Mouse (Mus musculus) c-Kit-negative CD71-positive TER-119-positive erythroid progenitor cells, embryonic 14.5 days (primary cell): ENCODE measurements around the gene Hexim2.

Experiments used
- DNase-seq: peaks from one replicate; pipeline ENCODE4 v3.0.0-alpha.2; 2013; ENCODE audit warnings: low read depth, low spot score

Hexim2 gene

DNA sequence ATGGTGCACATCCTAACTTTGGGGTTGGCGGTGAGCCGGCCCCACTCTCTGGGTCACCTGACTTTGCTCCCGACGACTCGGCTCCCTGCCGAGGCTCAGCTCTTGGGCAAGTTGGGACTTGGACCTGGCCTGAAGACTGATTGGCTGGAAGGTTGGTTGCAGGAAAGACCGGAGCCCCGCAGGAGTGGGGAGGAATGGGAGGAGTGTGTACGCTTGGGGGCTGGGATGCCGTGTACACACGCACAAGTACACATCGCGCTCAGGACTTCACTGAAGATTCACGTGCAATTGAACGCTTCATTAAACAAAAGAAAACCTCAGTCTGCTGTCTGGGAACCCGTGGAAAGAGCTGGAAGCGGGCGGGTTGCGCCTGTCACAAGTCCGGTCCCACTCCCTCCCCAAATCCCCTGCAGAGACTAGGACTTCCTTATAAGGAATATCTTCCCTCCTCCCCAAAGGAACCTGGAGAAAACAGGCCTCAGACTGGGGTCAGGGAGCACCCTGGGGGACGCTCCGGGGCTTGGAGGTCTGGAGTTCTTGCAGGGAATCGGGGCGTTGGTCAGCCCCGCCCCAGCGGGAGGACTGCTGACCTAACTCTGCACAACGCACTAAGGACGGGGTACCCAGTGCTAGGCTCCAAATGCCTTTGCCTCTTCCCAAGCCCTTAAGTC, 20.2 kb upstream of the Hexim2 start:
- no peak for DNase-seq

DNA sequence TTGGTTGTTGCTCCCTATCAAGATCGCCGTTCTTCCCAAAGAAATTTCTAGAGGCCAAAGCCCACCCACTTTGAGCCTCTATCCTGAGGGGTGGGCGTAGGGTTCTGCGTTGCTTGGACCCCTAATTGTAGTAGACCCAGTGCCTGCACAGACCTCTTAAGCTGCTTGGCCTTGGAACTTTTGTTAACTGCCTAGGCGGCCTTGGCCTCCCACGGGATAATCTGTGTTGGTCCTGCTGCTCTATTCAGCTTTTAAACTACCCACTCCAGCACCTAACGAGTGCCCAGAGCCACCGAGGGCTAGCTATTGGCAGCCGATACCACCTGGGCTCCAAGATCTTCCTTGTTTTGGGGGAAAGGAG, 19.7 kb upstream of the Hexim2 start:
- DNase-seq = no peak

DNA sequence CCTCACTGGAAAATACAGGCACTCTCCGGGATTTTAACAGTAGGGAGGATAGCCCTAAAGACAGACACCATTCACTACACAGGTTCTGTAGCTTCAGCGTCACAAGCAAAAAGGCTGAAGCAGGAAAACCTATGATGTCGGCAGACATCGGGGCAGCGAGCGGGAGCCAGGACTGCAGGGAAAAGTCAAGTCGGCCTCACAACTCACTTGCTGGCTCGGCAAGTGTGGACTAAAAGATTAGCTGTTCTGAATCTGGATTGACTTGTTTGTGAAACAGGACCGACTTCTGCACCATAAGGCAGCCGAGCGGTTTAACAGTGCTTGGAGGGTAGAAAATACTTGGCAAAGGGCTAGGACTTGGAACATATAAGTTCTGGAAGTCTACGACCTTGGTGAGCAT, 19.2 kb upstream of the Hexim2 start:
- no peak for DNase-seq

DNA sequence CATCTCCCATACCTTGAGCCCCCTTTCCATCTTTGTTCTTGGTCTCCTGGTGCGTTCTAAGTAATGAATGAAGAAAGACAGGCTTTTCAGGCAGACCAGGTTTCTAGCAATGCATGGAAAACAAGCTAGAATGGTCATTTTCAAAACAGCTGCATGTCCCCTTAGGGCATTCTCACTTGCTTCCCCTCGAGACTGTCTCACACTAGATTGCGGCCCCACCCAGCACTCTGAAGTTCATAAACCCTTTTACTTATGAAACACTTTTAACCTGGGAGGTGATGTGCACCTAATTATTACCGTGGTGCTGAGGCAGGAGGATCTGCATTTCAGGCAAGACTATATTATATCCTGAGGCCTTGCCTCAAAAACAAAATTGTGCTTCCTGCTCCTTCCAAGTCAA, 18.5 kb upstream of the Hexim2 start:
- no peak for DNase-seq

DNA sequence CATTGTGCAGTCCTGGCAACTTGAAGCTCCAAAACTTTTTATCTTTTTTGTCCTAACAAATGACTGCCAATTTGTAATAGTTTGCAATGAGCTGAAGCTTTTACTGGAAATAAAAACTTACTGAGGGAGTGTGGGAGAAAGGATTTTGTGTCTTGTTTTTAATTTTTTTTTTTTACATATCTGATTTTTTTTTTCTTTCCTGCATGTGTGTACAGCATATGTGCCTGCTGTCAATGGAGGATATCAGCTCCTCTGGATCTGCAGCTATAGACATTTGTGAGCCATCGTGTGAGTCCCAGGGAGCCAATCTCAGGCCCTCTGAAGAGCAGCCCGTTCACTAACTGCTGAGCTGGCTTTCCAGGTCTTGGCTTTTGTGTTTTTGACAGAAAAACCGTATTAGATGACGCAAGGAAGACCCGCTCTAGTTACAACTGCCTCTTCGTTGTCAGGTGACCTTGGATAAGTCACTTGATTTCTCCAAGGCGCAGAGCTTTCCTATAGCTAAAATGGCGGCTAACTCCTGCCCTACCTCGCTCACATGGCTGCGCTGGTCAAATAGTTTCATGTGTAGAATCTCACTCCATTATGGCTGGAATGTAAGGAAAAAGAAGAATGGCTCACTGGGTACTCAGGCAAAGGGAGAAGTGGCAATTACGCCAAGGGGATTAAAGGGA, 17.8 kb upstream of the Hexim2 start:
- no peak for DNase-seq

DNA sequence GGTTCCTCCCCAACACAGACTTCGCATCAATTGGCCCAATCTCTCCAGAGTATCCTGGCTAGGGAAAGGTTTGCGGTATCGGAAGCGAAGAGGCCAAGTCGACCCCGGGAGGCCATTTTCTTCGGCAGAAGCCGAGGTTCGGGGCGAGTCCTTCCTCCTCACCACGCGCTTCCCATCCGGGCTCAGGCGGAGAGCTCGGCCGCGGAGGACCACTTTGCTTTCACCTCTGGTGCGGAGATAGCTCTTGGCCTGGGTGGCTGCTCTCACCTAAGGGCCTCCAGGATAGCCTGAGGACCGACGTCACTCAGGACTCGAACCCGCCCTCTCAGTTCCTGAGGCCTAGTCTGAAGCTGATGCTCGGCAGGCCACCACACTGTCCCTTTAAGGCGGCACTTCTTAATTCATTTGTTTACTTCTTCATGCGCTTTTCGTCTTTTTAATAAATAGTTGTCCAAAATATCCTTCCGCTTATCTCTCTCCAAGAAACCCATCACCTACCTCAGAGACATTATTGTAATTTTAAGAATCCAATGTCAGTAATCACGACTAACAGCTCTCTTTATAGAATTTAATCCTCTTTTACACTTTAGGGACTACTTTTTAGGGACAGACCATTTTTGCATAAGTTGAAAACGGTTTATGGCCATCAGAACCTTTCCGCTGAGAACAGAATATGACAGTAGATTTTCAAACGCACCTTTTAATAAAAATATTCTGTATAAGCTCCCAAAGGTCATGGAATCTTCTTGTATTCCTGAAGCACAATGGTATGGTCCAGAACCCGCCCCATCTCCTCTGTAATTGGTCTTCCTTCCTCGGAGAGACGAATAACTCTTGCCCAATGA, 16.8 kb upstream of the Hexim2 start:
- DNase-seq = peak; percentile 76

DNA sequence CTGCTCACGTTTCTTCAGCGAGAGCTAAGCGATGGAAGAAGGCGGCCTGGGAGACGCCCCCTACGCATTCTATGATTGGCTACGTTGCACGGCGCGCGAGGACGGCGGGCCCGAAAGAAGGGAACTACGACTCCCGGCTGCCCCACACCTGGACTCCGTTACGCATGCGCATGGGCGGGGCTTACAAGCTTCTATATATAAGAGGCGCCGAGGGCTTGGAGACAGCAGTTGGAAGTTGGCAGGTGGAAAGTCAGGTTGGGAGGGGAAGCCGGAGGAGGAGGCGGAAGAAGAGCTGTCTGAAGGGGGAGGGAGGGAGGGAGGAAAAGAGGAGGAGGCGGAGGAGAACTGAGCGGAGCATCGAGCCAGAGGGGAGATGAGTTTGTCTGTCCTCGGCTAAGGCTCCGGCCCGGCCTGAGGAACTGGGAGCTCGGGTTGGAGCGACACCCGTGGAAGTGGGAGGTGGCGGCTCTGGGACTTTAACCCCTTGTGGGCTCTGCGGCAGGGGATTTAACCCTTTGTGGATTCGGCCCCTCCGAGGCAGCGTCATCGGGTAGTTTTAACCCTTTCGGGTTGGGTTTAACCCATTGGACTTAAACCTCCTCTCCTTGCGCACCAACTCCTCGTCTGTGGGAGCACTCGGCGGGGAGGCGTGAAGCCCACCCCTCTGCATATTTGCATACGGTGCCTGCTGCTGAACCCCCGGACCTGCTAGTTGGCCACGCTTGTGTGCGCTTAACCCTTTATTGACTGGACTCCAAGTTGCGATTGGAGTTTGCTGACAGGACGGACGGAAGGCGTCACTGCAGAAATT, 16.0 kb upstream of the Hexim2 start, which contains the start of gene Hexim1:
Gene Hexim1, plus strand, starts transcription at position 224 of the 811 bp plus-strand sequence.
- DNase-seq = peak; percentile 100

DNA sequence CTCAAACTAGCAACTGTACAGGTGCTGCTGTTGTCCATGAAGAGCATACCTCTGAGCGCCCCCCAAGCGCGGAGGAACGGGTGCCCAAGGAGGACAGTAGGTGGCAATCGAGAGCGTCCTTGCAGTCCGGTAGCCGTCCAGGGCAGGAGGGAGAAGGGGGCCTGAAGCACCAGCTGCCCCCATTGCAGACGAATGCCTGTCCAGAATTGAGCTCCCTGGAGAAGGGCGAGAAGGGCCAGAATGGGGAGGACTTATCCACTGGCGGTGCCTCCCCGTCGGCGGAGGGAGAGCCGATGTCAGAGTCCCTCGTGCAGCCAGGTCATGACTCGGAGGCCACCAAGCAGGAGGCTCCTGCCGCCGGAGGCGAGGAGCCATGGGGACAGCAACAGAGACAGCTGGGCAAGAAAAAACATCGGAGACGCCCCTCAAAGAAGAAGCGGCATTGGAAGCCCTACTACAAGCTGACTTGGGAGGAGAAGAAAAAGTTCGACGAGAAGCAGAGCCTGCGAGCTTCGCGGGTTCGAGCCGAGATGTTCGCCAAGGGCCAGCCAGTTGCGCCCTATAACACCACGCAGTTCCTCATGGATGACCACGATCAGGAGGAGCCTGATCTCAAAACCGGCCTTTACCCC, 15.2 kb upstream of the Hexim2 start:
- peak; percentile 64 for DNase-seq

DNA sequence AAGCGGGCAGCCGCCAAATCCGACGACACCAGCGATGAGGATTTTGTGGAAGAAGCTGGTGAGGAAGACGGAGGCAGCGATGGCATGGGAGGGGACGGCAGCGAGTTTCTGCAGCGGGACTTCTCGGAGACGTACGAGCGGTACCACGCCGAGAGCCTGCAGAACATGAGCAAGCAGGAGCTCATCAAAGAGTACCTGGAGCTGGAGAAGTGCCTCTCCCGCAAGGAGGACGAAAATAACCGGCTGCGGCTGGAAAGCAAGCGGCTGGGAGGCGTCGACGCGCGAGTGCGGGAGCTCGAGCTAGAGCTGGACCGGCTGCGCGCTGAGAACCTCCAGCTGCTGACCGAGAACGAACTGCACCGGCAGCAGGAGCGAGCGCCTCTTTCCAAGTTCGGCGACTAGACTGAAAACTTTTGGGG, 14.6 kb upstream of the Hexim2 start:
- DNase-seq = no peak

DNA sequence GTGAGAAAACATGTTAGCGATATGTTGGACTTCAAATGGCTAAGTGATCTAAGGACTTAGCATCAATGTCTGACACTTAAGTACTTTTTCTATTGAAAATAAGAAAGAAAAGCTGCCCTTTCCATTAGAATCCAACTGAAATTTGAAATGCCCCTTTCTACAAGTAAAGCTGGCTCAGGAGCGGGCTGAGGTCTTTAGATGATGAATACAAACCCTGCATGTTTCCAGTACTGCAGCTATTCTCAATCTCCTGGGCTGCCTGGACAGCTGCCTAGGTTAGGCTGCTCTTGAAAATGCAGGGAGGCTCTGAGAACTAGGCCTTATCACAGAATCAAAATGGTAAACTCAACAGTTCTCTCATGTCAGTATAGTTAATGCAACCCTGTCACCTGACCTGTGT, 13.4 kb upstream of the Hexim2 start:
- DNase-seq = no peak

DNA sequence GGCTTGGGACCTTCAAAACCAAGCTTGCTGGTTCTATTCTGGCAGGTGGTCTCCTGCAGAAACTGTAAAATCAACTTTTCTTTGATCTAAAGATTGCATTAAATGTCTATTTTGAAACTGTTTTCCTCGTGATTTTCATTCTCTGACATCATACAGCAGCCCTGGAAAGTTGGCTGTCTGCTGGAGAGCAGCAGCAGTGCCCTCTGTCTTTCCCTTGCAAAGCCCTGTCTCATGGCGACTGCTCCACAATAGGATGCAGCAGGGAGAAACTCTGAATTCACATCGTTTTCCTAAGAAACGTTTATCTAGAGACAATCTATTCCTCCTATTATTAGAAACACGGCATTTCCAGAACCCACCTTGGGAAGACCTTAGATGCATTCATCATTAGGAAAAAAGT, 12.6 kb upstream of the Hexim2 start:
- DNase-seq = no peak

DNA sequence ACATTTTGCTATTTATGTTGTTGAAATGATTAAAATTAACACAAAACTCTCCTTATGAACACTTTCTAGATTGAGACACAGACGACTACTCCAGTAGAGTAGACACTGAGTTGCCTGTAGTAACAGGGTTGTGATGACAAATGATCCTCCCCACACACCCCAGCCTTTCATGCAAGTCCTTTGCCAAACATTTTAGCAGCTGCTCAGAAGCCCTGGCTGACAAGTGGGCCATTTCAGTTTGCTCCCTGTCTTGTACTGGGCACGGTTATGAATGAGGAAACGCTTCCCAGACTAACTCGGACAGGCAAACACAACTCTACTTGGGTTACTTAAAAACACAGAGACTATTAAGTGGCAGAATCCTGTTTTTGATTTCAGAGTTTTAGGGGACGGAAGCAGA, 11.9 kb upstream of the Hexim2 start:
- DNase-seq = no peak

DNA sequence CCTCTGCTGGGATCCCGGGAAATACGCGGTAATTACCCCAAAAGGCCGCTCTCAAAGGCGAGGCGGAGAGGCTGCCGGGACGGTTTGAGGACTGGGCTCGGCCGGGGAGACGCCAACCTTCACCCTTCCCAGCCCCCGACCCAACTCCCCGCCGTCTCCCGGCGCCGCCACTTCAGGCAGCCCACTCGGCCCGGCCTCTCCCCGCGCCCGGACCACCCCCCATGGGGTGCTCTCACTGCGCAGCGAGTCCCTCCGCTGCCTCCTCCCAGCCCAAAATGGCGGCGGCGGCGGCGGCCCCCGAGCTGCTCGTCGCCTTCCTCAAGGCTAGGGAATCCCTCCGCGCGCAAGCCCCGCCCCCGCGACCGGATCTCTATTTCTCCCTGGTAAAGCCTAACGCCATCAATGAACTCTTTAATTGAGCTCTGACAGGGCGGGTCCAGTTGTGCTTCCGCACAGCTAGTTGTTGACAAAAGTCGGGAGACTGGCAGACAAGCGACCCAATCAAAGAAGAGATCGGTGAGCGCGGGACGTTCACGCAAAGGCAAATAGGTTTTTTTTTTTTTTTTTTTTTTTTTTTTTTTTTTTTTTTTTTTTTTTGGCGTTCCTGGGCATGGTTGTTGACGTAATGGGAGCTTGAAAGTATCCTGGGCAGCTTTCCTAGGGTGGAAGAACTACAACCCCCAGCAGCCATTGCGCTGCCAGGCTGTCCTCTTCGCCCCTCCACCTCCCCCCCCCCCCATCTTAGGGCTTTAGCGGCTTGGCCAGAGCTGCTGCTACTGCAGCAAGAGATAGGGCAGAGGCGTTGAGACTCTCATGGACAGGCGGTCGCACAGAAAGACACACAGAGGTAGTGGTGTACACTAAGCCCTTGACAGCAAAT, 587 bp downstream of the Hexim2 start:
- peak; percentile 100 for DNase-seq

DNA sequence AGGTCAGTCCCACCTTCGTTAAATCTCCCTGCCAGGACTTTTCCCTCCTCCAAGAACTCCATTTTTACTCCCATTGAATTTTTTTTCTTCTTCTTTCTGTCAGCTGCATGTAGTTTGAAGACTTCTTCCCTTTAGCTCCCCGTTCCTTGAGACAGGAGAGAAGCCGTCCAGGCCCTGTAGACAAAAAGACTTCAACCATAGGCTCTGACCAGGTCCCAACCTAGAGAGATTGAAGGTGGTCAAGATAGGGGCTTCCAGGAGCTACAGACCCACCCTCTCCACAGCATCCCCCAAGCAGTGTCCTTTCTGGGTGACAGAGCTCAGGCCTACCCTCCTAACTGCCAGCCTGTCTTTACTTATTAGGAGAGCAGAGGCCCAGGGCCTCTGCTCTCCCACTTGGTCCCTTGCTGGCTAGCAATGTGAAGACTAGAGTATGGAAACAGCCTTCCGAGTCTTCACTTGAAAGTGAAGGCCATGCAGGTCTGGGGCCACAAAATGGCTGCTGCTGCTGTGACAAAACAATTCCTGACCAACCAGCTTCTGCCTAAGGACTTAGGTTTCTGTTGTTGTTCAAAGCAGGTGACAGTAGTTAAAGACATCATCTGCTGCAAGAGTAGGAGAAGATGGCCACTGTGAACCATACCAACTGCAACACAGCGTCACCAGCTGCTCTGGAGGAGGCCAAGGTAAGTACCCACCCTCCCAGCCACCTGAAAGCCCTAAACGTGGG, 1.4 kb downstream of the Hexim2 start:
- DNase-seq = no peak

DNA sequence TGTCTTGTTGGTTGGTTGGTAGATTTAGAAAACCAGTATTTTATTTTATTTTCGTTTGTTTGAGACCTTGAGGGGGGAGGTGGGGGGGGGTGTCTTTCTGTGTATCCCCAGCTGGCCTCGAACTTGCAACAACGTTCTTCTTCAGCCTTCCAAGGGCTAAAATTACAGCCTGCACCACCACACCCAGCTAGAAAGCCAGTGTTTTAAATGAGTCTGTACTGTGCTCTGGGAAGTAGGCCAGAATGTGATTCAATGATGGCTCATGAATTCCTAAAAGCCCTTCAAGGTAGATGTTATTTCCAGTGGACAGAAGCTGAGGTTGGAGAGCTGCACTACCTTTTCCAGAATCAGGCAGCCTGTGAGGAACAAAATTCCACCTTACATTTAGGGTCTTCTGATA, 2.0 kb downstream of the Hexim2 start:
- DNase-seq = no peak

DNA sequence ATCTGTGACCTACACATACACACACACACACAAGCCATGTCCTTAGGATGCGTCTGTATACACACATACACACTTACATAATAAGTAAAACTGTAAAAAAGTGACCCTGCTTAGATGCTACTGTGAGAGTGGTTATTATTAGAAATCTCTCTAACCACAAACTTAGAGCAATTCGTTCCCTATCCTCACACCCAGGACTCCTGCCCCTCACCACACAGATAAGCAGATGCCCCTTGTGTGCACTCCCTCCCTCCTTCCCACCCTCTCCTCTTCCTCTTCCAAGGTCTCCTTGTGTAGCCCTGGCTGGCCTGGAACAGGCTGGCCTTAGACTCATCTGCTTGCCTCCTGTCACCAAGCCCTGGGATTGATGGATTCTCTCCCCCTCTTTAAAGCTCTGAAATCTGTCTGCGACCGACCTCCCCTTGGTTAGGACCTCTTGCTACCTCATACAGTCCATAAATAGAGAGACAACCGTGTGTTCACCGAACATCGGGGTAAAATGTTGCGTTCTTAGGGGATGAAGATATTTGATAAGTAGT, 3.9 kb downstream of the Hexim2 start:
- no peak for DNase-seq

DNA sequence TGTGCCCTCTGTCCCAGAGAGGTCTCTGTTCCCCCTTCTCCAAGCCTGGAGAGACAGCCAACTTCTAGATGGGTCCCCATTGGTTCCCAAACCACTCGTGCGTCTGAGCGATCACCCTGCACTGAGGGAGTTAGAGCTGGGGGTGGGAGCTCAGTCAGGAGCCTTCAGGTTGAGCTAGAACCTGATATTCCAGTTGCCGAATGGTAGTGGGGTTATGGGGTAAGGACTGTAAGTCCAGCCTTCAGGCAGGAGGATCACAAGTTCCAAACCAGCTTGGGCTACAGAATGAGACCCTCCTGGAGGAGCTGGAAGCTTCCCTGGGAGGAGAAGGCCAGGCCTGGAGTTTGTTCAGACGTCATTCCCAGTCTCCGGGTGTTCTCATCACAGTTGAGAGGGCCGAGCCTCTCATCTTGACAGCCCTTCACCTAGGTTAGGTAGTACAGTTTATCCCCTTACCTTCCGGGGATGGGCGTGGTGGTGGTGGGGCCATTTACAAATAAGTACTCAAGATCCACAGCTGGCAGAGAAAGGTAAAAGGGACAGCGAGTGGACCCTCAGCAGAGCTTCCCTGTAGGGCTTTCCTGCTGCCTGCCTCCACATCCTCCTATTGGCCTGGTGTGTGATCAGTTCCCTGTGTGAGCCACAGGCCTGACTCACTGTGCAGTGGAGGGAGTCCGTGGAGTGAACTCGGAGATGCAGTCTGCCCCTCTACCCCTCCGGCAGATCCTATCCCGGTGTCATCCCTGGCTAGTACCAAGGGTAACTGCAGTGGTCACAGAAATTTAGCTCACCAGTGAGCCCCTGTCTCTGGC, 7.9 kb downstream of the Hexim2 start:
- no peak for DNase-seq

DNA sequence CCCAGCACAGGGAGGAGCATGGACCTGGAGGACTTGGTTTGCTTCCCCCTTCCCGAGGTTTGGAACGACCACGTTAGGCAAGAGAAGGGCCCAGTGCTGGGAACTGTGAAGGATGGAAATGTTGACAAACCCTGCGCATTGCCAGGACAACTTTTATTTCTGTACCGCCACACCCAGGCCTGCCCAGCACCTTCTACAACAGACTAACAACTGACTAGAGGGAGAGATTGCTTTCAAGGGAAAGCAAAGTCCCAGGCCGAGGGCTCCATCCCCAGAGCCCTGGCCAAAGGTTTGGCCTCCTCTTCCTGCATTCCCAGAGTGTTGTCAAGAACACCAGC, 8.5 kb downstream of the Hexim2 start:
- DNase-seq = no peak
